Mouse (Mus musculus) midbrain, postnatal 0 days (tissue): ENCODE results near the gene Camk2g. TPM values are rescaled to one million over a fixed set of nuclear protein-coding genes. Genes with fewer than 3 reads are reported as not detected.
"Not testable (repeated sequence)": the region's sequence is repeated elsewhere in the genome, so short reads cannot be mapped to it uniquely, and the experiment has no call there.

Experiments
- ATAC-seq: fragments of 200-750 bp; cut with Nextera tagmentation; 2 replicates; pipeline ENCODE4 v1.8.0; 2017; ENCODE audit warnings: moderate number of reproducible peaks, mild to moderate bottlenecking, moderate TSS enrichment, moderate library complexity; ENCODE audit not compliant: low FRiP score
- DNase-seq: peaks from one replicate; pipeline ENCODE4 v3.0.0-alpha.2; 2015; ENCODE audit warnings: low spot score
- H3K27ac ChIP-seq: fragments of 300-500 bp; sonication (generic); 2 replicates; pipeline ENCODE4 v1.5.1; 2014; ENCODE audit warnings: low read depth, mild to moderate bottlenecking, low read length, mixed read lengths
- H3K27me3 ChIP-seq: fragments of 300-500 bp; sonication (generic); 2 replicates; pipeline ENCODE4 v1.6.1; 2014; ENCODE audit warnings: low read length, control low read depth, mixed read lengths; ENCODE audit not compliant: insufficient read depth
- H3K36me3 ChIP-seq: fragments of 300-500 bp; sonication (generic); 2 replicates; pipeline ENCODE4 v1.6.1; 2014; ENCODE audit warnings: low read length, control low read depth, mixed read lengths; ENCODE audit not compliant: insufficient read depth
- H3K4me1 ChIP-seq: fragments of 300-500 bp; sonication (generic); 2 replicates; pipeline ENCODE4 v1.6.1; 2014; ENCODE audit warnings: mild to moderate bottlenecking, control low read depth, antibody characterized with exemption, low read length, mixed read lengths; ENCODE audit not compliant: insufficient read depth
- H3K4me2 ChIP-seq: fragments of 300-500 bp; sonication (generic); 2 replicates; pipeline ENCODE4 v1.6.1; 2014; ENCODE audit warnings: low read depth, mild to moderate bottlenecking, low read length, mixed read lengths; ENCODE audit not compliant: poor library complexity, severe bottlenecking
- H3K4me3 ChIP-seq: fragments of 300-500 bp; sonication (generic); 2 replicates; pipeline ENCODE4 v1.5.1; 2014; ENCODE audit warnings: low read depth, mild to moderate bottlenecking, low read length, moderate library complexity
- H3K9ac ChIP-seq: fragments of 300-500 bp; sonication (generic); replicated peaks from 2 replicates; pipeline ENCODE4 v1.6.1; 2014; ENCODE audit warnings: mild to moderate bottlenecking, low read length, moderate library complexity, mixed read lengths; ENCODE audit not compliant: poor library complexity, severe bottlenecking
- H3K9me3 ChIP-seq: fragments of 300-500 bp; sonication (generic); 2 replicates; pipeline ENCODE4 v1.6.1; 2016; ENCODE audit warnings: low read length, control low read depth
- CTCF ChIP-seq: IDR thresholded peaks from 2 replicates; pipeline ENCODE4 v1.5.1; 2016; ENCODE audit warnings: antibody characterized with exemption, mild to moderate bottlenecking
- WGBS: fragments of 180-500 bp; shearing (Covaris S2); extraction: QIAGEN DNeasy Blood & Tissue Kit; methylation state at CpG from one replicate; pipeline ENCODE4 v1.1.7; 2014; 5-methylcytosine and 5-hydroxymethylcytosine counted together
- polyA plus RNA-seq: library from polyadenylated mRNA; unstranded; fragments of >200 nt; fragmentation: Nextera tagmentation; extraction: Ambion mirVana; gene quantifications from 2 replicates; pipeline ENCODE4 v1.2.1, GENCODE M21; 2015
- total RNA-seq: library from RNA; depleted of rRNA; stranded (reverse); fragments of >200 nt; gene quantifications from 2 replicates; pipeline ENCODE4 v1.2.3, GENCODE M21; 2014

The Camk2g gene
- total and polyA plus RNA-seq, 2 experiments from 2014 or later = 261 to 267 TPM

DNA sequence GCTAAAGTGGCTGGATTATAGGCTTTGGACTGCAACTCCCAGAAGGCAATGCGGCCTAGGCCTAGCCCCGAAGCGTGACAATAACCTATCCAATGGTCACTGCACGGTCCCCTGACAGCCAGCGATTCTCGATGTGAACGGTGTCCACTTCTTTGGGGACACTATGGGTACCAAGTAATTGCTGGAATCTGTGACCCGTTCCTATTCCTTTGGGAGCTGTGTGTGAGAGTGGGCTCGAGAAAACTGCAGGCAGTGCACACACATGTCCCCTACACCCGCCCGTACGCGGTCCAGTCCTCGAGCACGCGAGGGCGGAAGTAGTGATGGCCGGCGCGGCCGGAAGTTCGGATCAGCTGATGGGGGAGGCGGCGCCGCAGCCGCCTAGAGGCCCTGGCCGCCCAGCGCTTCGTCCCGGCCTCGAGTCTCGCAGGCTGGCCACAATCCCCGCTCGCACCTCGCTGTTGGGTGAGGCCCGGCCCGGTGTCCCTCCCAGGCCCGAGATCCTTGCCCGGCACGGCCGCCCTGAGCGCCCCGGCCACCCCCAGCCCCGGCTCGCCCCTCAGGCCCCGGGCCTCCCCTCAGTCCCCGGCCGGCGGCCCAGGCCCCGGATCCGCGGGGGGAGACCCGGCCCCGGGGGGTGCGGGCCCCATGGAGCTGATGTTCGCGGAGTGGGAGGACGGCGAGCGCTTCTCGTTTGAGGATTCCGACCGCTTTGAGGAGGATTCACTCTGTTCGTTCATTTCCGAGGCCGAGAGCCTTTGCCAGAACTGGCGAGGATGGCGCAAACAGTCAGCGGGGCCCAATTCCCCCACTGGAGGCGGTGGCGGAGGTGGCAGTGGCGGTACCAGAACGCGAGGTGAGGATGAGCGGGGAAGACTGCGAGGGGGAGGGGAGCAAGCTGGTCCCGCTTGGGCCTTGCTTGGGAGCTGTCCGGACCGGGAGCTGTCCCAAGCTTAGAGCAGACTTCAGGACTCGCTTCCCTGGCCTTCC lies 86.4 kb downstream of the Camk2g start, which contains the start of gene Zswim8:
Gene Zswim8, plus strand, starts transcription at position 352 of the 990 bp plus-strand sequence.
- H3K9ac ChIP-seq = peak within 1 kb of the TSS; percentile 99
- peak within 1 kb of the TSS; percentile 100 for H3K4me3 ChIP-seq
- peak within 1 kb of the TSS; percentile 93 for H3K27ac ChIP-seq
- WGBS = under 1% methylated on average over 68 of the region's 80 CpGs
- ATAC-seq (peak; percentile 94), DNase-seq (peak; percentile 95)
- no peaks in the 10 kb centered on the region for H3K9me3 ChIP-seq
- H3K4me2 ChIP-seq = peak within 1 kb of the TSS; percentile 73
- no peaks in the 10 kb centered on the region for H3K27me3 ChIP-seq
- H3K4me1 ChIP-seq = peaks cover 8% of the 10 kb centered on the region
- no peak for TF ChIP-seq CTCF
- H3K36me3 ChIP-seq = peaks cover 15% of the 10 kb centered on the region

DNA sequence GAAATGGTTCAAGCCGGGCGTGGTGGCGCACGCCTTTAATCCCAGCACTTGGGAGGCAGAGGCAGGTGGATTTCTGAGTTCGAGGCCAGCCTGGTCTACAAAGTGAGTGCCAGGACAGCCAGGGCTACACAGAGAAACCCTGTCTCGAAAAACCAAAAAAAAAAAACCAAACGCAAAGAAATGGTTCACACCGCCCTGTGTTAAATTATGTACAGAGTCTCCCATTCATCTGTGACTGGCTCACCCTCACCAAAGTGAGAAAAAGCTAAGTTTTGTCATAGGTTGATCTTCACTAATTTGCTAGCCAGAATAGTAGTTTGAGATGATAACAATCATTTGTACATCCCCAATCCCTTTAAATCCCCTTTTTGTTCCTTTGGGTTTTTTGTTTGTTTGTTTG lies 90.4 kb downstream of the Camk2g start:
- H3K36me3 ChIP-seq, H3K4me1 ChIP-seq, ATAC-seq, H3K9me3 ChIP-seq, DNase-seq, H3K27me3 ChIP-seq: not testable (repeated sequence)
- peak overlapping the region; percentile 82 for H3K9ac ChIP-seq
- H3K27ac ChIP-seq = peak overlapping the region; percentile 88
- H3K4me2 ChIP-seq = peak overlapping the region; percentile 64
- WGBS = 14% methylated on average over 8 of the region's 8 CpGs
- peak overlapping the region; percentile 66 for H3K4me3 ChIP-seq

DNA sequence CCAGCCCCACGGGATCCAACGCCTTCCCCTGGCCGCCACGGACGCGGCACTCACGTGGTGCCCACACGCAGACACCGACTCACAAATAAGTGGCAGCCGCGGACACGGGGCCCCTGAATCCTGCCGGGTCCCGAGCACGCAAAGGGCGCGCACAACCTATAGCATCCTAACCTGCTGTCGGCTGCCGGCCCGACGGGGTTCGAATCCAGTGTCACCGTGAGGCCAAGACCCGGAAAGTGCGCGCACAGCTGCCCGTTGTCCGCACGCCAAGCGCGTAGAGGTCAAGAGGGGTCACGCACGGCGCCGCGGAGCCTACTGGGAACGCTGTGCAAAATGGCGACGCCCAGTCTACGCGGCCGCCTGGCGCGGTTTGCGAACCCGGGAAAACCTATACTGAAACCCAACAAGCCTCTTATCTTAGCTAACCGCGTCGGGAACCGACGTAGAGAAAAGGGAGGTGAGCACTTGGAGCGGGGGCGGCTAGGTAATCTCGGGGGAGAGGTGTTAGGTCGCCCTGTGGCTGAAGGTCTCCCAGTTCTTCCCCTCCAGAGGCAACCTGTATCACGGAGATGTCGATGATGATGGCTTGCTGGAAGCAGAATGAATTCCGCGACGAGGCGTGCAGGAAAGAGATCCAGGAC lies 91.0 kb downstream of the Camk2g start, which contains the start of gene Chchd1:
Gene Chchd1, plus strand, starts transcription at position 266 of the 641 bp plus-strand sequence.
- under 1% methylated on average over 61 of the region's 61 CpGs for WGBS
- Histone ChIP-seq H3K4me2 (peak within 1 kb of the TSS; percentile 64), H3K9ac (peak within 1 kb of the TSS; percentile 82), H3K27me3 (no peaks in the 10 kb centered on the region), H3K36me3 (no peaks in the 10 kb centered on the region; the same call in 1 of the 2 replicates), H3K9me3 (no peaks in the 10 kb centered on the region), H3K4me1 (peaks cover 8% of the 10 kb centered on the region; the same call in 1 of the 2 replicates), H3K27ac (peak within 1 kb of the TSS; percentile 88), H3K4me3 (peak within 1 kb of the TSS; percentile 66)
- DNase-seq (peak; percentile 84), ATAC-seq (peak; percentile 76)
- TF ChIP-seq CTCF = no peak

DNA sequence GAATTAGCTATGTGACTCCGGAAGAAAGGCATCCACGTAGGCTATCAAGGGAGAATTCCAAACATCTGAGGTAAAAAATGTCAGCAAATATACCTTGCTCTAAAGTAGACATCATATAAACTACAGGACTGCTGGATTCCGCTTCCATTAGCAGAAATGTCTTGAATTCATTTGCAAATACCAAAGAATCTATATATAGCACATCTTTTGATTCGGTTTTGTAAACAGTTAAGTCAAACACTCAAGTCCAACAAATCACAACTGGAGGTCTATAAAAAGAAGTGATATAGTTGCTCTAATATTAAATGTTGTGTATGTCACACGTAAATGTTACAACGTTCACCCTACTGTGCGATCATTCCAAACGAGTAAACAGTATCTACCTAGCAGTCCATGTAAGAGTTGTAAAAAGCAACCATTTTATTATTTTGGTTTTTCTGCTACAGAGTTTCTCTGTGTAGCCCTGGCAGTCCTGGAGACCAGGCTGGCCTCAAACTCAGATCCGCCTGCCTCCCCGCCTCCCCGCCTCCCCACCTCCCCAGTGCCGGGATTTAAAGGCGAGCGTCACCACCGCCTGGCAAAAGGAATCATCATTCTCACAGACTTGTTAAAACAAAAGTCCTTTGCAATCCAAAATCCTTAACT lies 91.7 kb downstream of the Camk2g start:
- Histone ChIP-seq H3K27ac (peak overlapping the region; percentile 88), H3K9ac (peak overlapping the region; percentile 82), H3K9me3 (no peaks in the 10 kb centered on the region), H3K36me3 (no peaks in the 10 kb centered on the region; the same call in 1 of the 2 replicates), H3K4me3 (peak overlapping the region; percentile 66), H3K4me1 (peaks cover 8% of the 10 kb centered on the region; the same call in 1 of the 2 replicates), H3K4me2 (peak overlapping the region; percentile 64), H3K27me3 (no peaks in the 10 kb centered on the region)
- 17% methylated on average over 13 of the region's 15 CpGs for whole genome bisulfite sequencing
- DNase-seq (no peak), ATAC-seq (peak; percentile 15; the same call in 1 of the 2 replicates)
- no peak for TF ChIP-seq CTCF

DNA sequence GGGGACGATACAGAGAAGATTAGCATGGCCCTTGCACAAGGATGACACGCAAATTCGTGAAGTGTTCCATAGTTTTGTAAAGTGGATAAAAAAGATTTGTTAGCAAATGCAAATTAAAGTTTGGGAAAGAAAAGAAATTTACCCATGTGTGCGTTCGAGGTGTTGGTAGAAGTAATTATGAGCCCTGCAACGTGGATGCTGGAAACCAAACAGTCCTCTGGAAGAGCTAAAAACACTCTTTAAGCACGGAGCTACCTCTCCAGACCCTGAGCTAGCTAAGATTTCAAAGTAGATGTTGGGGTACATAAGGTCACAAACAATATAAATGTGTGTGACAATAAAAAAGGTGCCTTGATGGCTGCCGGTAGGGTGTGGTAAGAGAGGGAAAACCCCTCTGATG lies 92.3 kb downstream of the Camk2g start:
- WGBS = 83% methylated on average over 8 of the region's 8 CpGs
- DNase-seq = no peak
- Histone ChIP-seq H3K36me3 (no peaks in the 10 kb centered on the region; the same call in 1 of the 2 replicates), H3K9ac (no peak overlapping the region), H3K4me1 (peaks cover 10% of the 10 kb centered on the region; the same call in 1 of the 2 replicates), H3K4me2 (peak overlapping the region; percentile 64), H3K9me3 (no peaks in the 10 kb centered on the region), H3K27me3 (no peaks in the 10 kb centered on the region), H3K27ac (no peak overlapping the region), H3K4me3 (peak overlapping the region; percentile 66; the same call in 1 of the 2 replicates)
- no peak for TF ChIP-seq CTCF
- ATAC-seq = no peak
